Mouse (Mus musculus): Measurements from ENCODE around the gene Nlrp4b. TPM values are rescaled to one million over a fixed set of nuclear protein-coding genes. Genes with fewer than 3 reads are reported as not detected.
"Not testable (repeated sequence)": the region's sequence is repeated elsewhere in the genome, so short reads cannot be mapped to it uniquely, and the experiment has no call there.

Gene Nlrp4b
- total RNA-seq (2021): not detected

- intact Hi-C loops (cut with DNase I): no loop called here
- no peak for DNase-seq (ENCODE audit: extremely low spot score in 1 of 2, low spot score in 2 of 2)
Measured at GRCm38 (mm10) chr7:10687489-10687888, at the start of gene Nlrp4b. Gene Nlrp4b, plus strand, starts transcription at chr7:10687789.

GRCm38 (mm10) chr7:10754264-10754663 is 66.7 kb downstream of the Nlrp4b start, which contains the start of gene Vmn1r71:
Gene Vmn1r71, minus strand, starts transcription at chr7:10754364.
- intact Hi-C loops (cut with DNase I): no loop called here
- DNase-seq (ENCODE audit: extremely low spot score in 1 of 2, low spot score in 2 of 2): no peak

- DNase-seq (ENCODE audit: extremely low spot score in 1 of 2, low spot score in 2 of 2); intact Hi-C loops (cut with DNase I): not testable (repeated sequence)
Measured at GRCm38 (mm10) chr7:10757551-10757950, 70.0 kb downstream of the Nlrp4b start.

Other genes starting within 250 kb of the Nlrp4b start
- gene Vmn1r67, start 244.5 kb upstream of the Nlrp4b start, total RNA-seq (2021): not detected
- 10 to 100 TPM; 16.9 to 17.2 TPM for gene Zik1, start 192.4 kb upstream of the Nlrp4b start, total RNA-seq (2021)
- not detected for gene Vmn1r68, start 129.3 kb upstream of the Nlrp4b start, total RNA-seq (2021)
- not detected for gene Vmn1r69, start 74.1 kb upstream of the Nlrp4b start, total RNA-seq (2021)
- not detected for gene Vmn1r70, start 56.3 kb upstream of the Nlrp4b start, total RNA-seq (2021)
- not detected for gene Vmn1r71, start 66.6 kb downstream of the Nlrp4b start, total RNA-seq (2021)
- gene Zscan4b, start 217.3 kb downstream of the Nlrp4b start, total RNA-seq (2021): not detected